Mouse (Mus musculus) heart, adult 2 months (tissue): ENCODE measurements at regions not wholly inside any gene's neighbourhood (a gene's known extent, or its start where the extent isn't known, plus 50 kb on each side); places are given as distances from the start of the nearest gene placed in this dataset.

Source experiments
- CTCF ChIP-seq: fragments of 200-600 bp; IDR thresholded peaks from 2 replicates; pipeline ENCODE4 v1.8.1; 2022; ENCODE audit warnings: antibody characterized with exemption, mild to moderate bottlenecking, moderate library complexity
- EP300 ChIP-seq: fragments of 200-500 bp; IDR thresholded peaks from 2 replicates; pipeline ENCODE4 v1.6.1; 2011; ENCODE audit warnings: low read depth, low read length, control low read depth; ENCODE audit not compliant: insufficient read depth
- POLR2A ChIP-seq: fragments of 200-500 bp; IDR thresholded peaks from 2 replicates; pipeline ENCODE4 v1.6.1; 2011; ENCODE audit warnings: mild to moderate bottlenecking, low read depth, low read length, control low read depth; ENCODE audit not compliant: insufficient read depth

DNA sequence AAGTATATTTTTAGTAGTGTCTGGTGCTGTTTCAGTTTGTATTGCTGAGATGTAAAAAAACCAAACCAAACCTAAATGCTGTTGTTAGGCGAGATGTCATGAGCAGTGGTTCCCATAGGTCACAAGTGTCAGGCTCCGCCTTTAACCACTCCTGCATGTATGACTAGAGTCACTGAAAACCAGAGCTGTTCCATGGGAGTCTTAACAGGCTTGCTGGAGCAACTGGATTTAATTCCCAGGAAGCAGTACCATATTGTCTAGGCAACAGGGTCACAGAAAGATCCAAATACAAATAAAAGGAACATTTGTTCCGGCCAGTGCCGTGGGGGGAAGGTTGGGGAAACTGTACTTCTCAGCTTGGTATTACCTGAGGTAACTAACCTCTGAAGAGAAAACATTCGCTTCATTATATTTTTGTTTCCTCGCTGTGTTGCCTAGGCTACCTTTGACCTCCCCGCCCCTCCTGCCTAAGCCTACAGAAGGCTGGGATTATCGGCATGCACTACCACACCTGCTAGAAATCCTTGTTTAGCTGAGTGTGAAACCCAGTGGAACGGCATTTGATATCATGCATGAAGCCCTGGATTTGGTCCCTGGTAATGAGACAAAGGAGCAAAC lies 124.3 kb upstream of the Tsc22d1 start:
- TF ChIP-seq POLR2A (no peak), CTCF (no peak), EP300 (no peak)
